Mouse (Mus musculus): Measurements from ENCODE around the gene Lat2. TPM values are rescaled to one million over a fixed set of nuclear protein-coding genes. Genes with fewer than 3 reads are reported as not detected.

Gene Lat2
- polyA plus RNA-seq, 1 experiment, result 0.61 TPM

GRCm38 (mm10) chr5:134571730-134572507, 42.9 kb downstream of the Lat2 start:
- peak overlapping the region; percentile 31 for H3K4me3 ChIP-seq (ENCODE audit: insufficient read depth, poor library complexity, severe bottlenecking)
- H3K27me3 ChIP-seq (ENCODE audit: control insufficient read depth, insufficient read depth, insufficient read length), result no peaks in the 10 kb centered on the region
- no peak for TF ChIP-seq MYOD1 (IDR thresholded peaks at IDR 0.05; ENCODE audit: control insufficient read depth, insufficient read length, low read depth)
- no peak for TF ChIP-seq MYOG (IDR thresholded peaks at IDR 0.05; ENCODE audit: control insufficient read depth, extremely low read depth, insufficient read length)
- TF ChIP-seq MAX (IDR thresholded peaks at IDR 0.05), result no peak
- no peak for TF ChIP-seq CTCF (IDR thresholded peaks at IDR 0.05; ENCODE audit: control insufficient read depth, insufficient read depth, insufficient read length)
- TF ChIP-seq FOSL1 (IDR thresholded peaks at IDR 0.05; ENCODE audit: insufficient read depth, low read length, poor library complexity, severe bottlenecking), result no peak
- TF ChIP-seq CEBPB (IDR thresholded peaks at IDR 0.05; ENCODE audit: low read depth), result no peak
- no peak for TF ChIP-seq USF1 (IDR thresholded peaks at IDR 0.05; ENCODE audit: low read depth)
- H3K79me2 ChIP-seq (ENCODE audit: control insufficient read depth, insufficient read depth), result no peaks in the 10 kb centered on the region
- no peaks in the 10 kb centered on the region for H3K36me3 ChIP-seq (ENCODE audit: control insufficient read depth, insufficient read depth)
- peak overlapping the region; percentile 10 for H3ac ChIP-seq (ENCODE audit: control insufficient read depth, insufficient read length, low read depth)
- H3K79me3 ChIP-seq (ENCODE audit: low read depth), result no peaks in the 10 kb centered on the region

GRCm38 (mm10) chr5:134568964-134569491, 45.8 kb downstream of the Lat2 start:
- TF ChIP-seq CEBPB (IDR thresholded peaks at IDR 0.05; ENCODE audit: low read depth), result no peak
- no peak for TF ChIP-seq CTCF (IDR thresholded peaks at IDR 0.05; ENCODE audit: control insufficient read depth, insufficient read depth, insufficient read length)
- no peak for TF ChIP-seq MYOG (IDR thresholded peaks at IDR 0.05; ENCODE audit: control insufficient read depth, extremely low read depth, insufficient read length)
- TF ChIP-seq FOSL1 (IDR thresholded peaks at IDR 0.05; ENCODE audit: insufficient read depth, low read length, poor library complexity, severe bottlenecking), result no peak
- TF ChIP-seq MYOD1 (IDR thresholded peaks at IDR 0.05; ENCODE audit: control insufficient read depth, insufficient read length, low read depth), result no peak
- no peak for TF ChIP-seq MAX (IDR thresholded peaks at IDR 0.05)
- TF ChIP-seq USF1 (IDR thresholded peaks at IDR 0.05; ENCODE audit: low read depth), result no peak
- H3K79me3 ChIP-seq (ENCODE audit: low read depth), result no peaks in the 10 kb centered on the region
- H3K79me2 ChIP-seq (ENCODE audit: control insufficient read depth, insufficient read depth), result no peaks in the 10 kb centered on the region
- H3K36me3 ChIP-seq (ENCODE audit: control insufficient read depth, insufficient read depth), result no peaks in the 10 kb centered on the region
- no peaks in the 10 kb centered on the region for H3K27me3 ChIP-seq (ENCODE audit: control insufficient read depth, insufficient read depth, insufficient read length)
- no peak overlapping the region for H3K4me3 ChIP-seq (ENCODE audit: insufficient read depth, poor library complexity, severe bottlenecking)
- H3ac ChIP-seq (ENCODE audit: control insufficient read depth, insufficient read length, low read depth), result no peak overlapping the region

GRCm38 (mm10) chr5:134568030-134568429, 46.8 kb downstream of the Lat2 start:
- no peak overlapping the region for H3ac ChIP-seq (ENCODE audit: control insufficient read depth, insufficient read length, low read depth)
- no peaks in the 10 kb centered on the region for H3K79me2 ChIP-seq (ENCODE audit: control insufficient read depth, insufficient read depth)
- H3K79me3 ChIP-seq (ENCODE audit: low read depth), result no peaks in the 10 kb centered on the region
- H3K27me3 ChIP-seq (ENCODE audit: control insufficient read depth, insufficient read depth, insufficient read length), result no peaks in the 10 kb centered on the region
- TF ChIP-seq USF1 (IDR thresholded peaks at IDR 0.05; ENCODE audit: low read depth) (no peak), FOSL1 (IDR thresholded peaks at IDR 0.05; ENCODE audit: insufficient read depth, low read length, poor library complexity, severe bottlenecking) (no peak), CTCF (IDR thresholded peaks at IDR 0.05; ENCODE audit: control insufficient read depth, insufficient read depth, insufficient read length) (no peak), MAX (IDR thresholded peaks at IDR 0.05) (no peak), CEBPB (IDR thresholded peaks at IDR 0.05; ENCODE audit: low read depth) (no peak), MYOD1 (IDR thresholded peaks at IDR 0.05; ENCODE audit: control insufficient read depth, insufficient read length, low read depth) (no peak), MYOG (IDR thresholded peaks at IDR 0.05; ENCODE audit: control insufficient read depth, extremely low read depth, insufficient read length) (no peak)
- H3K4me3 ChIP-seq (ENCODE audit: insufficient read depth, poor library complexity, severe bottlenecking), result no peak overlapping the region
- H3K36me3 ChIP-seq (ENCODE audit: control insufficient read depth, insufficient read depth), result no peaks in the 10 kb centered on the region

GRCm38 (mm10) chr5:134567445-134567844, 47.4 kb downstream of the Lat2 start:
- H3K79me2 ChIP-seq (ENCODE audit: control insufficient read depth, insufficient read depth), result no peaks in the 10 kb centered on the region
- H3ac ChIP-seq (ENCODE audit: control insufficient read depth, insufficient read length, low read depth), result no peak overlapping the region
- H3K4me3 ChIP-seq (ENCODE audit: insufficient read depth, poor library complexity, severe bottlenecking), result no peak overlapping the region
- H3K36me3 ChIP-seq (ENCODE audit: control insufficient read depth, insufficient read depth), result no peaks in the 10 kb centered on the region
- TF ChIP-seq MYOG (IDR thresholded peaks at IDR 0.05; ENCODE audit: control insufficient read depth, extremely low read depth, insufficient read length), result no peak
- no peak for TF ChIP-seq USF1 (IDR thresholded peaks at IDR 0.05; ENCODE audit: low read depth)
- TF ChIP-seq MYOD1 (IDR thresholded peaks at IDR 0.05; ENCODE audit: control insufficient read depth, insufficient read length, low read depth), result no peak
- no peak for TF ChIP-seq MAX (IDR thresholded peaks at IDR 0.05)
- no peak for TF ChIP-seq CTCF (IDR thresholded peaks at IDR 0.05; ENCODE audit: control insufficient read depth, insufficient read depth, insufficient read length)
- no peak for TF ChIP-seq FOSL1 (IDR thresholded peaks at IDR 0.05; ENCODE audit: insufficient read depth, low read length, poor library complexity, severe bottlenecking)
- no peak for TF ChIP-seq CEBPB (IDR thresholded peaks at IDR 0.05; ENCODE audit: low read depth)
- no peaks in the 10 kb centered on the region for H3K27me3 ChIP-seq (ENCODE audit: control insufficient read depth, insufficient read depth, insufficient read length)
- H3K79me3 ChIP-seq (ENCODE audit: low read depth), result no peaks in the 10 kb centered on the region

- no peaks in the 10 kb centered on the region for H3K79me2 ChIP-seq (ENCODE audit: control insufficient read depth, insufficient read depth)
- H3K27me3 ChIP-seq (ENCODE audit: control insufficient read depth, insufficient read depth, insufficient read length), result no peaks in the 10 kb centered on the region
- TF ChIP-seq MYOG (IDR thresholded peaks at IDR 0.05; ENCODE audit: control insufficient read depth, extremely low read depth, insufficient read length), result no peak
- TF ChIP-seq MAX (IDR thresholded peaks at IDR 0.05), result no peak
- TF ChIP-seq USF1 (IDR thresholded peaks at IDR 0.05; ENCODE audit: low read depth), result no peak
- no peak for TF ChIP-seq CTCF (IDR thresholded peaks at IDR 0.05; ENCODE audit: control insufficient read depth, insufficient read depth, insufficient read length)
- TF ChIP-seq FOSL1 (IDR thresholded peaks at IDR 0.05; ENCODE audit: insufficient read depth, low read length, poor library complexity, severe bottlenecking), result no peak
- no peak for TF ChIP-seq MYOD1 (IDR thresholded peaks at IDR 0.05; ENCODE audit: control insufficient read depth, insufficient read length, low read depth)
- no peak for TF ChIP-seq CEBPB (IDR thresholded peaks at IDR 0.05; ENCODE audit: low read depth)
- H3K79me3 ChIP-seq (ENCODE audit: low read depth), result no peaks in the 10 kb centered on the region
- H3ac ChIP-seq (ENCODE audit: control insufficient read depth, insufficient read length, low read depth), result no peak overlapping the region
- no peak overlapping the region for H3K4me3 ChIP-seq (ENCODE audit: insufficient read depth, poor library complexity, severe bottlenecking)
- H3K36me3 ChIP-seq (ENCODE audit: control insufficient read depth, insufficient read depth), result no peaks in the 10 kb centered on the region
Observed at GRCm38 (mm10) chr5:134565696-134566095, 49.1 kb downstream of the Lat2 start.
